Comparison of ENCODE assay signal across 30 mouse cellular contexts in genomic region chr6:84617051-84617450, GRCm38 (mm10). TPM values are rescaled to one million over a fixed set of nuclear protein-coding genes. Genes with fewer than 3 reads are reported as not detected.
DNase-seq lines count a peak whose midpoint lies in the region; ATAC-seq lines count a peak whose summit lies in the region.
"Had no signal": no experiment of that assay in that cellular context is flagged by ENCODE, and none has a peak within 500 bp of the region (broad histone marks: within the 10 kb centered on the region; RNA-seq: fewer than 3 reads in every experiment).

No protein-coding gene starts in this region.

- peak; percentile 51 for DNase-seq in heart, adult 11 months
- DNase-seq in naive thymus-derived CD4-positive, alpha-beta T cell, adult 2 months (ENCODE audit: low read depth) = peak; percentile 84
- DNase-seq in thymus, postnatal 25 days = peak; percentile 55
- DNase-seq in forebrain, embryonic 14.5 days (ENCODE audit: low spot score) = no peak
- DNase-seq in gastrocnemius, postnatal 25 days = no peak
- DNase-seq in layer of hippocampus, adult 18-20 months (ENCODE audit: low spot score in 2 of 2) = no peak
- DNase-seq: adrenal gland, postnatal 10 days; cerebellum, adult 2 months; kidney, postnatal 25 days; left cerebral cortex, postnatal 4 days; lung, postnatal 4 days; midbrain, embryonic 14.5 days; retina, postnatal 1 day had no signal

- H3K36me3 ChIP-seq in heart, embryonic 11.5 days (ENCODE audit: control insufficient read depth, insufficient read depth, low read length) = 0 out of 2 replicates have a peak, but pooled peaks cover 2% of the 10 kb centered on the region
- H3K36me3 ChIP-seq in forebrain, embryonic 14.5 days (ENCODE audit: control insufficient read depth, insufficient read depth, low read length) = peaks cover 10% of the 10 kb centered on the region; the same call in 1 of the 2 replicates
- H3K36me3 ChIP-seq: G1E; intestine, embryonic 15.5 days; lung, embryonic 15.5 days had no signal

- no peaks in the 10 kb centered on the region for H3K4me1 ChIP-seq in heart, embryonic 11.5 days (ENCODE audit: control insufficient read depth, insufficient read depth, low read length)
- H3K4me1 ChIP-seq in forebrain, embryonic 14.5 days (ENCODE audit: control insufficient read depth, insufficient read depth, low read length) = no peaks in the 10 kb centered on the region
- H3K4me1 ChIP-seq: forebrain, embryonic 13.5 days; heart, embryonic 13.5 days; hindbrain, embryonic 13.5 days; intestine, embryonic 15.5 days; limb, embryonic 15.5 days; lung, embryonic 15.5 days; neural tube, embryonic 12.5 days; stomach, embryonic 15.5 days had no signal

- 81% methylated on average over 1 of the region's 1 CpGs for WGBS in heart, embryonic 11.5 days (ENCODE audit: insufficient replicate concordance)
- 89% methylated on average over 1 of the region's 1 CpGs for WGBS in forebrain, embryonic 14.5 days

- H3K9ac ChIP-seq in heart, embryonic 11.5 days (ENCODE audit: low read depth, low read length) = no peak overlapping the region
- no peak overlapping the region for H3K9ac ChIP-seq in forebrain, embryonic 14.5 days (ENCODE audit: low read length)
- H3K9ac ChIP-seq: forebrain, embryonic 13.5 days; heart, embryonic 13.5 days; hindbrain, embryonic 13.5 days; intestine, embryonic 15.5 days; limb, embryonic 15.5 days; liver, embryonic 14.5 days; lung, embryonic 15.5 days; neural tube, embryonic 12.5 days; stomach, embryonic 15.5 days had no signal

- no peak overlapping the region for H3K4me2 ChIP-seq in heart, embryonic 11.5 days
- H3K4me2 ChIP-seq in forebrain, embryonic 14.5 days (ENCODE audit: low read length) = no peak overlapping the region
- H3K4me2 ChIP-seq: forebrain, embryonic 13.5 days; heart, embryonic 13.5 days; hindbrain, embryonic 13.5 days; intestine, embryonic 15.5 days; limb, embryonic 15.5 days; lung, embryonic 15.5 days; neural tube, embryonic 12.5 days; stomach, embryonic 15.5 days had no signal

- no peak for ATAC-seq in heart, embryonic 11.5 days (replicated peaks; ENCODE audit: insufficient number of reproducible peaks, low FRiP score, low TSS enrichment)
- peak; percentile 99 for ATAC-seq in CD4-positive, CD25-positive, alpha-beta regulatory T cell, adult 4 months
- ATAC-seq in forebrain, embryonic 14.5 days = no peak
- ATAC-seq: forebrain, embryonic 13.5 days; intestine, embryonic 15.5 days; Patski had no signal

- H3K27ac ChIP-seq in heart, embryonic 11.5 days (ENCODE audit: low read depth, low read length) = no peak overlapping the region
- H3K27ac ChIP-seq in forebrain, embryonic 14.5 days (ENCODE audit: low read depth, low read length) = no peak overlapping the region
- H3K27ac ChIP-seq: forebrain, embryonic 13.5 days; heart, embryonic 13.5 days; hindbrain, embryonic 13.5 days; intestine, embryonic 15.5 days; left cerebral cortex, adult 2 months; limb, embryonic 15.5 days; liver, embryonic 14.5 days; lung, embryonic 15.5 days; neural tube, embryonic 12.5 days; stomach, embryonic 15.5 days had no signal

- H3K4me3 ChIP-seq in heart, embryonic 11.5 days (ENCODE audit: low read depth, low read length) = no peak overlapping the region
- no peak overlapping the region for H3K4me3 ChIP-seq in forebrain, embryonic 14.5 days (ENCODE audit: low read depth, low read length)
- H3K4me3 ChIP-seq: forebrain, embryonic 13.5 days; heart, embryonic 13.5 days; hindbrain, embryonic 13.5 days; intestine, embryonic 15.5 days; left cerebral cortex, adult 2 months; limb, embryonic 15.5 days; lung, embryonic 15.5 days; neural tube, embryonic 12.5 days; stomach, embryonic 15.5 days had no signal

- no peaks in the 10 kb centered on the region for H3K27me3 ChIP-seq in heart, embryonic 11.5 days (ENCODE audit: control insufficient read depth, insufficient read depth, low read length)
- no peaks in the 10 kb centered on the region for H3K27me3 ChIP-seq in forebrain, embryonic 14.5 days (replicated peaks; ENCODE audit: control insufficient read depth, insufficient read depth, low read length)
- H3K27me3 ChIP-seq: CH12.LX; forebrain, embryonic 13.5 days; heart, embryonic 13.5 days; hindbrain, embryonic 13.5 days; intestine, embryonic 15.5 days; limb, embryonic 15.5 days; lung, embryonic 15.5 days; neural tube, embryonic 12.5 days; Patski; stomach, embryonic 15.5 days had no signal

- no peaks in the 10 kb centered on the region for H3K9me3 ChIP-seq in heart, embryonic 11.5 days (replicated peaks; ENCODE audit: control insufficient read depth, low read length)
- no peaks in the 10 kb centered on the region for H3K9me3 ChIP-seq in forebrain, embryonic 14.5 days (replicated peaks; ENCODE audit: control insufficient read depth, low read length)
- H3K9me3 ChIP-seq: forebrain, embryonic 13.5 days; G1E; heart, embryonic 13.5 days; hindbrain, embryonic 13.5 days; intestine, embryonic 15.5 days; limb, embryonic 15.5 days; lung, embryonic 15.5 days; neural tube, embryonic 12.5 days; stomach, embryonic 15.5 days had no signal

RNA-seq across cellular contexts. Expression of gene Cyp26b1, which starts 23.3 kb away (rescaled TPM):
- 1.3 and 1.7 TPM in 2 replicates for polyA plus RNA-seq in heart, embryonic 11.5 days (2014; fragmentation: Nextera tagmentation; extraction: Ambion mirVana)
- 1 to 10 TPM in 1 of 2 experiments, under 1 TPM in 1; 0.63 to 1.2 TPM for polyA plus RNA-seq in CD4-positive, CD25-positive, alpha-beta regulatory T cell, adult 4 months (2017; shearing (Covaris generic))
- 1.5 and 2.6 TPM in 2 replicates for polyA plus RNA-seq in forebrain, embryonic 14.5 days (2014; fragmentation: Nextera tagmentation; extraction: Ambion mirVana)
- 10 to 100 TPM in 1 of 2 experiments, 1 to 10 TPM in 1; 1.3 to 12.3 TPM for total RNA-seq in gastrocnemius, postnatal 25 days (2021)
- 1 to 10 TPM; 7.2 to 7.8 TPM for total RNA-seq in layer of hippocampus, adult 18-20 months (2021)
- total RNA-seq: CH12.LX; granulocyte monocyte progenitor cell, adult 5-6 weeks; megakaryocyte-erythroid progenitor cell, adult 5-6 weeks had no signal

Comparison
In these comparisons a context has a peak if more than half of its experiments do, and no peak if none do; other contexts are left out.
1. DNase-seq: peak in heart, adult 11 months (single experiment), naive thymus-derived CD4-positive, alpha-beta T cell, adult 2 months (single experiment) and thymus, postnatal 25 days (single experiment); none in forebrain, embryonic 14.5 days (single experiment), gastrocnemius, postnatal 25 days (single experiment) and layer of hippocampus, adult 18-20 months (0 of 2).